Mouse (Mus musculus): ENCODE results near the gene Nmi.

Nmi gene

DNA sequence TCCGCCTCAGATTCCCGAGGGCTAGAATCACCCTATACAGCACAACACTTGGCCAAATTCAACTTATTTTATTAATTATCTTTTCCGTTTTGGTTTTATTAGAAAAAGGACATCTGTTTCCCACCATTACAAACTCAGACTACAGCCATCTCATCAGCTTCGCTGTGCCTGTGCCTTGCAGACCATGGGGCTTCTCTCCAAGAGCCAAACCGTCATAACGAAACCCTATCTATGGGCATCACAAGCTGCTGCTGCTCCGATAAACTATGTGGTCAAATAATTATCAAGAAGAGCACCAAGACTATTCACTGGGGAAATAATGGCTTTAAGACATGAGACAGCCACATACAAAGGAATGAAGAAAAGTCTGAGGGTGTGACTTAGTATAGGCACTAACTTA, 31.5 kb downstream of the Nmi start:
- DNase-seq (ENCODE audit: low read depth, low spot score): no peak

DNA sequence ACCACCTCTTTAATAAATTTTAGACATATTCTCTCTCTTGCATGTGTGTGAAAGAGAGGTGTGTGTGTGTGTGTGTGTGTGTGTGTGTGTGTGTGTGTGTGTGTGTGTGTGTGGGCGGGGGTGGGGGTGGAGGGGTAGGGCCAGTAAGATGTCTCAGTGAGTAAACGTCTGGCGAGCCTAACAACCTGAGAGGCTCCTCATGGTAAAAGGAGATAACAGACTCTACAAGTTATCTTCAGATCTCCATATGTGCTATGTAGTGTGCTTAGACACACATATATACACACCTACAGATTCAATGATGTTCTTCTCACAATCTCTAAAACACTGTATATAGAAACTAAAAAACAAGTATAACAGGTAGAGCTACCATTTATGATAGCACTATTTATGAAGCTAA, 34.5 kb downstream of the Nmi start:
- DNase-seq (ENCODE audit: low read depth, low spot score): no peak

DNA sequence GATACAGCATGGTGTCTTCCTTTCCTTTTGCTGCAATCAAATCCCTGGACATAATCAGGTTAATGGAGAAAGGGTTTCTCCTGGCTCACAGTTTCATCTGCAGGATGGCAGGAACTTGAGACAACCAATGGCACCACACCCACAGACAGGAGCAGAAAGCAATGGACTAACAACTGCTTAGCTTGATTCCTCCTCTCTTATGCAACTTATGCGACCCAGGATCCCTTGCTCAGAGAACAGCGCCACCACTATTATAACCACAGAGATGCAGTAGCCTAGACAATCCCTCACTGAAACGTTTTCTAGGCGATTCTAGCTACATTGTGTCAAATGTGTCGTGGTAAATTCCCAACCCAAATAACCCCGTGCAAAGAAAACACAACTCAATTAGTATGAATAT, 36.3 kb downstream of the Nmi start:
- DNase-seq (ENCODE audit: low read depth, low spot score): no peak

GRCm38 (mm10) chr2:51936585-51936984, 36.7 kb downstream of the Nmi start:
- DNase-seq (ENCODE audit: low read depth, low spot score): no peak

GRCm38 (mm10) chr2:51935921-51936320, 37.4 kb downstream of the Nmi start:
- no peak for DNase-seq (ENCODE audit: low read depth, low spot score)

GRCm38 (mm10) chr2:51934574-51935334, 38.5 kb downstream of the Nmi start, which contains the start of gene Rbm43:
Gene Rbm43, minus strand, starts transcription at chr2:51935163.
- peak; percentile 41 for DNase-seq (ENCODE audit: low read depth, low spot score)

DNA sequence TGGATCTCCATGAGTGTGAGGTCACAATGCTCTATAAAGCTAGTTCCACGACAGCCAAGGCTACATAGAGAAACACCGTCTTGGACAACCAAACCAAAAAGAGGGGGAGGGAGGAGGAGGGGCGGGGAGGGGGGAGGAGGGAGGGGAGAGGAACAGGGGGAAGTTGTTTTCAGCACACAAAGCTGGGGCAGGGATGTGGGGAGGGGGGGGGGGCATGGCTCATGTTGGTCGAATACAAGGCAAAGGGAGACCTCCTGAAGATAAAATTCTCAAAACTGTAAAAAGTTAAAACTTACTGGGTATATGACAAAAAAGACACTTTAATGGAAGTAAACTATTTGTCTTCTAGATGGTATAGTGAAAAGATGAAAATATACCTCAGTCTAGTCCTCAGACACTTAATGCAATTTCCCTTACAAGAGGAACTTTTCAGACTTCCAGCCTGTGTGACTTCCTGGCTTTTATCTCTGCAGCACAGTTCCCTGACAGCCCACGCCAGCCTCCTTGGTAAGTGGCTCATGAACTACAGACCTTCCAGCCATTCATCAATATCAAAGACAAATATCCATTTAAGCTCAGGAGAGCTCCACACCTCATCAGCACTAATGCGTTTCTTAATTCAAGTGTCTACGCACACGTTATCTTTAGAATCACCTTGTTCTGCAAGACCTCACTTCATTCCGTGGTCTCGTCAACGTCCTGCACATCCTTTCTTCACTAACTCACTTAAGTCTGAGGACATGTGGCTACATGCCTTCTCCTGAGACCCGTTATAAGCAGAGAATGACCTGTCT, 39.8 kb downstream of the Nmi start:
- DNase-seq (ENCODE audit: low read depth, low spot score): no peak

DNA sequence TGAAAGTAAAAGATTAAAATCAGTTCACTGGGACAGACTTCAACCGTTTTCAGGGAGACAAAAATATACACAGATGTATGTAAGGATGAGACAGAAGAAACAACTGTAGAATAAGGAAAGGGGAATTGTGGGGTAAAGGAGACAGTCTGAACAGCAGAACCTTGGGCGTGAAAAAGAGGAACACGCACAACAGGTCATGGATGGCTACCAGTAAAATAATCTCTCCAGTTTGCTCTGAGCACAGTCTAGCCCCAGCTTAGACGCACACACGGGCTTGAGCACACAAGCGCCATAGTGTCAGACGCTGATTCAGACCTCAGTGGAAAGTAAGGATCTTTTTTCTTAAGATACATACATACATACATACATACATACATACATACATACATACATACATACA, 42.1 kb downstream of the Nmi start:
- DNase-seq (ENCODE audit: low read depth, low spot score): no peak

- DNase-seq (ENCODE audit: low read depth, low spot score): peak; percentile 60
These were observed 58.2 kb downstream of the Nmi start for GRCm38 (mm10) chr2:51914944-51915680.

GRCm38 (mm10) chr2:51914532-51914931, 58.8 kb downstream of the Nmi start:
- no peak for DNase-seq (ENCODE audit: low read depth, low spot score)

GRCm38 (mm10) chr2:51912740-51913139, 60.6 kb downstream of the Nmi start:
- no peak for DNase-seq (ENCODE audit: low read depth, low spot score)

- no peak for DNase-seq (ENCODE audit: low read depth, low spot score)
These were observed 61.4 kb downstream of the Nmi start for GRCm38 (mm10) chr2:51911864-51912263.

DNA sequence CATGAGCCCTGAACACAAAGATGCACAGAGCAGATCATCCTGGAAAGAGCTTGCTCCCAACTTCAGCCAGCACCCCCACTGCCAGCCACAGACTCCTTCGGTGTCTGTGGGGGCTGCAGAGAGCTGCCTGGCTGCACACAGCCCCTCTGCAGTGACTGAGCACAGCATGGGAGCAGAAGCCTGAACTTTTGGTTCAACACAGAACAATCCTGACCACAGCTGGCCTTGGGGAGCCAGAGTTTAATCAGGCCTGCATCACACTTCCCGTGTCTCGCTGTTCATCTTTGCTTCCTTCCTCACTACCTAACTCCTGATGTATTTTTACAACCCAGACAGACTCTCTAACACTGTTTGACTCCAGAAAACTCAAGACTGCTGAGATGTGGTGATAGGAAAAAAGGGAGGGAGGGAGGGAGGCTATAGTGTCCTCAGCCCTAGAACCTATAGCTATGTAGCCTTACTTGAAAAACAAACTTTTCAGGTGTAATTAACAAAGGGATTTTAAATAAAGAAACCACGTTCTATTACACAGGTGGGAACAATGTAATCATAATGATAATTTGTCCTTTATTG, 65.7 kb downstream of the Nmi start:
- DNase-seq (ENCODE audit: low read depth, low spot score): no peak

DNA sequence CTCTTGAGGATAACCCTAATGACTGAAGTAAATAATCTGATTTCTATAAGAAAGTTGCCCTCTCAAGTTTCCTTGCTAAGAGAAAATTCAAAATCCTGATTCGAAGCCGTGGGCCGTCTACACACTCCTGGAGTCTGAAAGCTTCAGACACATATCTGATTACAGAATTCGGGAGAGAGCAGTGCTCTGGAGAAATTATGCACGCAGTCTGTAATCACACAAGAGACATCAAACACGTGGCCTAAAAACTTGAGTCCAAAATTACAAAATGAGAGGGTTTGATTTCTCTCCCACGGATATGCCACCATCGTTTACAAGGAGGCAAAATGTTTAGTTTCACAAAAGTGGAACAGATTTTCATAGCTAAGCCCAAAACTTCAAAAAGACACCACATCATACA, 67.7 kb downstream of the Nmi start:
- no peak for DNase-seq (ENCODE audit: low read depth, low spot score)
